Mouse (Mus musculus) cerebellum, adult 8-10 months (tissue): ENCODE measurements at regions not wholly inside any gene's neighbourhood (a gene's known extent, or its start where the extent isn't known, plus 50 kb on each side); places are given as distances from the start of the nearest gene placed in this dataset.

Experiments
- DNase-seq: peaks from one replicate; pipeline ENCODE4 v3.0.0; 2022

- DNase-seq = no peak
Measured at GRCm38 (mm10) chr6:50974961-50975360, 320.7 kb upstream of the Npvf start.

GRCm38 (mm10) chr6:50976973-50977372 lies 322.7 kb upstream of the Npvf start:
- no peak for DNase-seq

GRCm38 (mm10) chr6:50977381-50977780 lies 323.1 kb upstream of the Npvf start:
- DNase-seq = no peak

DNA sequence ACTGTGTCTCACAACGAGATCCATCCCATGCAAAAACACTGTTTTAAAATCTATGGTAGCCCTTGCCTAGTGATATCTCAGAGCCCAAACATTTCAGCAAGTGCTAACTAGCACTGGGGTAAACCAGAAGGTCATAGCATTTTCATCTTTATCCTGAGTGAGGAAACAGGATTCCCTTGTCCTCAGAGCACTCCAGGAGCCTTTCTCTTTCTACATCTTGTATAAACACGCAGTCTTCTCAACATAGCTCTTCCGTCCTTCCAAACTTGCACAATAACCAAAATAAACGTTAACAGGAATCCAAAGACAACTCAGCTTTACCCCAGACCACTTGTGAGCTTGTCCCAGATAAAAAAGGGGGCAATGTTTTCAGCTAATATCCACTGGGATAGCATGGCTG lies 323.8 kb upstream of the Npvf start:
- DNase-seq = no peak

DNA sequence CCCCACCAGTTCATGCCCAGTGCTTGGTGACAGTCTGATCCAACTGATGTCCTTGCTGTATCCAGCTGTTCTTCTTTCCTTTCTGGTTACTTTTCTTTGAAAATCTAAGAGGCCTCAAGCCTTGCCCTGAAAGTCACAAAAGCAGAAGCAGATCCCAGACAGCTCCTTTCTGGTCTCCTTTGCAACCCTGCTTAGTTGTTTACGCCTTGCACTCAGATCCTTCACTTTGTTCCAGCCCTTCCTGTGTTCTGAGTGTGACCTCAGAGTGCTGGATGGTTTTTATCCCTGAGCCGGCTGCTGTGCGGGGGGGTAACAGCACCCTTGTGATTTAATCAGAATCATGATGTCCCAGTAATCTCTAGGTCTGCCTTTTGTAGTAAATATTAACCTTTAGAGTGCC lies 324.3 kb upstream of the Npvf start:
- DNase-seq = no peak

GRCm38 (mm10) chr6:50979764-50980163 lies 325.5 kb upstream of the Npvf start:
- DNase-seq = no peak

DNA sequence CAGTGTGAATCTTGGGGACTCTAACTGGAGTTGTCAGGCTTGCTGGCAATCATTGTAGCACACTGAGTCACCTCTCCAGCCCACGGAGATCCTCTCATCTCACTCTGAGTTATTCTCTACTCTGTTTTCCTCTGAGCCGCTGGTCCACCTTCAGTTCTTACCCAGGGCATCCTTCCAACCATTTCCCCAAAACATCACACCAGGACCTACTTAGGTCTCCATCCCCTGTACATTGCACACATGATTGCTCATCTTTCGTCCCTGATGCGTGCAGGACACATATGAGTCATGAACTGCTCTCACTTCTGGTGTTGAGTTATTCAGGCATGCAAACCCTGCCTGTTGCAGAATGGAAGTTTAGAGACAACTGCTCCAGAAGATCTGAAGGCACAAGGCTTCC lies 326.1 kb upstream of the Npvf start:
- DNase-seq = no peak

DNA sequence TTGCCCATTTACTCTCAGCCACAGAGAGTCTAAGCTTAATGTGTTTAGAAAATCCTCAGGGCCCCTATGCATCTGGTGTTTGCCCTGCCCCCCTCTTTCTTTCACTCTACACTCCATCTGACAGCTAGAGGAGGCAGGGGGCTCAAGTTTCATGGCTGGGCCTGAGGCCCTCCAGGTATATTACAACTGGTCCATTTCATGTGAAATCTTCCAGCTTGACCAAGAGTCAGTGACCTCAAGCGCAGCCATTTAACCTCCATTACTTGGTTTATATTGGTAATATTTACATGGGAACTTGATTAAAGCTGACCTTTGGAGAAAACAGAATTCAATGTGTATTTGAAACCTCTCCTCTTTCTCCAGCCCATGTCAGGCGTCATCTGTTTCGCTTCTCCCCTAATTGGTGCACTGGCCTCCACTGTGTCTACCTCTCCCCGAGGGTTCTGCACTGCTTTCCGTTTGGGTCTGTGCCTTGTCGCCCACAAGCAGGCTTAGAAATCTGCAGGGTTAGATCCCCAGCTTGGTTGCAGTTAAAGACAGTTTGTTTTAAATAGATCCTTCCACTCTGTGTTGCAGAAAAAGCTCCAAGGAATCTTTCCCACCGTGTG lies 327.6 kb upstream of the Npvf start:
- no peak for DNase-seq

GRCm38 (mm10) chr6:50982856-50983255 lies 328.6 kb upstream of the Npvf start:
- DNase-seq = no peak

DNA sequence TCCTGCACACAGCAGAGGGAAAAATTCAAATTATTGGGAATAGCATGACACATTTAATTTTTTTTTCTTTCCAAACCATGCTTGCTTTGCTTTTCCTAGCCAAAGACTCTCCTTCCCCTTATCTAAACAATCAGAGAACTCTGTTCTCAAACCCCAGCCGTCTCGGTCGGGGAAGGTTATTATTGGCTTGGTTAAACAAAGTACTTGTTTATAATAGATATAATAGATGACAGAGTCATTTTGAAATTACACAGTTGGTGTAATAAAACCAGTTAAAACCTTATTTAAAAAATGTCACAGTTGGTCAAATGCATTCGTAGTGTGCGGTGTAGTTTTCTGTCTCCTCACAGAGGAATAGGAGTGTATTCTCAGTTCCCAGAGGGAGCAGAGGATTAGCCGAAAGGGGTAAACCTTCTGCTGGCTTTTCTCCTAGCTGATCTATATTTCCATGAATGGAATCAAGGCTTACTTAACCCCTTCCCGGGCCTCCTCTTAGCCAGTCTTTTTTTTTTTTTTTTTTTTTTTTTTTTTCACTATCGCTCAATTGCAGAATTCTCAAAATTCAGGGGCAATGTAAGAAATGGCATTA lies 329.4 kb upstream of the Npvf start:
- no peak for DNase-seq

GRCm38 (mm10) chr6:50984157-50984905 lies 330.1 kb upstream of the Npvf start:
- DNase-seq = no peak

GRCm38 (mm10) chr6:50986270-50986924 lies 332.2 kb upstream of the Npvf start:
- DNase-seq = no peak

DNA sequence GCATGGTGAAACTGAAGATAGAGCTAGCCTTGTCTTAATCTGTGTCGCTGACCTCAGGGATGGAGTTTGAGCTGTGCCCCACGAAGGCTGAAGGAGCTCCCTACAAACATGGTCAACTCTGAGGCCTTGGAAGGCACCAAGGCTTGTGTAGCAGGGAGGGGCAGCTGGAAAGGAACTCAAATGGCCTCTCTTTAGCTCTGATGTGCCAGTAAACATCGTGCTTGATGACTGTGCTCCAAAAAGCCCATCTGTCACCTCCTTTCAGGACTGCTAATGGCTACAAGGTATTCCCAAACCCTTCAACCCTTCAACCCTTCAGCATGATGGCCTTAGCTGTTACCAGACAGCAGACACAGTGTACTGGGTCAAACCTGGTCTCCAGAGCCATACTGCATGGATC lies 334.3 kb upstream of the Npvf start:
- no peak for DNase-seq

- DNase-seq = no peak
Measured at GRCm38 (mm10) chr6:50991528-50992125, 337.4 kb upstream of the Npvf start.

- DNase-seq = no peak
Measured at GRCm38 (mm10) chr6:50993952-50994351, 339.7 kb upstream of the Npvf start.

DNA sequence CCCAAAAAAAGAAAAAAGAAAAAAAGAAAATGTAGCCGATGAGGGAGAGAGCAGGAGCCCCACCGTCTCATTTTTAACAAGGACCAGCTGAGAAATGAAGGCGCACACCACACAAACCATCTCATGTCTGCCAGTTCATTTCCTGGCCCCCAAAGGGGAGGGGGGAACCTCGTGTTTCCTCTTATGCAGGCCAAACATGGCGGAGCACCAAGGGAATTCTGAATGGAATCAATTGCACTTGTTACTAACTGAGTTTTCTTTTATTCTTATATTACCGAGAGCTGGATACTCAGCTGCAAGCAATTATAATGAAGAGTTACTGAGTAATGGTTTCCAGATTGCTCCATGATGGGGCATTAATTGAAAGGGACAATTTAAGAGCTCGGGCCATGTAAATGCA lies 348.5 kb upstream of the Npvf start:
- no peak for DNase-seq

GRCm38 (mm10) chr6:51006074-51006591 lies 351.9 kb upstream of the Npvf start:
- DNase-seq = no peak

DNA sequence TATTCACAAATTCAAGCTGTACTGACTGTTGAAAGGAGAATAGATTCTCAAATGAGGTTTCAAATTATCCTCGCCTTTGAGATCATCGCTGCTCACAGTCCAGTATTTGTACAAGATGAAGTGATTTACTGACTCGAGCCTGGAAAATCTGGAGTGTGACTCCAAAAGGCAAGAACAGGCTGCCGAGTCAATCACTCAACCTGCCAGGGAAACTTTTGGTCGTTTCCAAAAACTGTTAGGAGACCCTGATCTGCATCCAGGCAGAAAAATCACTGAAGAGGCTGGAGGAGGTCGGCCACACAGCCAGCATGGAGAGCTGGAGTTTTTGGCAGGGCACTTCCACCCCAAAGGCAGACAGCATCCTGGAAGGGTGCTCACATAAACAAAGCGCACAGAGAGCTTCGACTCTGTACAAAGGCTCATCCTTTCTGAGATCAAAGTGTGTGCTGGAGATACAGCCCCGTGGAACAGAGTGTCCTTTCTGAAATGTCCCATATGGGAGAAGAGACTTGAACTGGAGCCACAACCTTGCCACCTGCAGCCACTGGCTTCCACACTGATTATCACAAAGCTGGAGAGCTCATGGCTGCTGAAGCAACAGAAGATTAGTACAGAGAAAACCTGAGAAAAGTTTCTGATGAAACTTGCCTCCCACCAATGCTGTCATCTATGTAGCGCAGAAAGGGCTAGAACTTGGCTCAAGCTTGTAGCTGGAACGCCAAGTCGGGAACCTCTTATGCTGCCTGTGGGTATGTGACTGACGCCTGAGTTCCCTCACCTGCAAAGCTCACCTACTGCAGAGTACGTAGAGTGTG lies 355.5 kb upstream of the Npvf start:
- DNase-seq = no peak

DNA sequence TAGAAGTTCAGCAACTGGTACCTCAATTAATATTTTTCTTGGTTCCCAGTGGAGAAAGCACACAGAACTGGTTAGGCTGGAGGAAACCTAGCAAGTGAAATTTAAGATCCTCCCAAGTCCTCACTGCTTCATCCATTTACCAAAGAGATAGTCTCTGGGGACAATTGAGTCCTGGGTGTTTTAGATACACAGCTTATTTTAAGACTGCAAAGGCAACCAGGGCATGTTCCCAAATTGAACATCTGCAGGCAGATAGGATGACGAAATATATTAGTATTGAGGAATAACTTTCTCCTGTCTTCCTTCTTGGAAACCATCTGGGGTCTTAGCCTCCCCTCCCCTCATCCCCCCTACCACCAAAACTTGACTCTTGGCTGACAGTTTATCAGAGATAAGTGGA lies 356.3 kb upstream of the Npvf start:
- DNase-seq = no peak

GRCm38 (mm10) chr6:51012086-51012830 lies 358.0 kb upstream of the Npvf start:
- DNase-seq = no peak

DNA sequence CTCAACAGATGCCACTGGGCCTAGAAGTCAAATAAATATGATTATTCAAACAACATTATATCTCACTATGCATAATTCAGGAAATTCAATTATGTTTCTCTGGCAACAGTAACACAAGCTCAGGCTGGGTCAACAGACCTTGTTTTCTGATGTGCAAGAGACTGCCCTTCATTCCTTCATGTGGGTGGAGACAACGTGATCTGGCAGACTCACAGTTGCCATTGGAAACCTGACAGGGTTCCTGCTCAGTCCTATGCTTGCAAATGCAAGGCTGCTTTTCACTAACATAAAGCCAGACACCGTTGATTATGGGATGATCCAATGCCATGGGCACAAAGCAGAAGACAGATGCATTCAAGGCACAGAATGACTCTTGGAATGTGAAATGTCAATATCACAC lies 361.5 kb upstream of the Npvf start:
- DNase-seq = no peak
